Mouse (Mus musculus): ENCODE data around the gene Tacc3.

GRCm38 (mm10) chr5:33630061-33630460, 27.9 kb upstream of the Tacc3 start:
- TF ChIP-seq CTCF (IDR thresholded peaks at IDR 0.05; ENCODE audit: borderline replicate concordance, extremely low read depth, insufficient read depth, insufficient read length) (no peak), POLR2A (IDR thresholded peaks at IDR 0.05; ENCODE audit: borderline replicate concordance, extremely low read depth, insufficient read depth, insufficient read length, poor library complexity, severe bottlenecking) (no peak)

Data from brain, embryonic 14.5 days (tissue).